Mouse (Mus musculus) forebrain, embryonic 11.5 days (tissue): ENCODE measurements around the gene Phactr4. TPM values are rescaled to one million over a fixed set of nuclear protein-coding genes. Genes with fewer than 3 reads are reported as not detected.

Experiments
- ATAC-seq: fragments of 200-750 bp; cut with Nextera tagmentation; replicated peaks from 2 replicates; pipeline ENCODE4 v1.8.0; 2017; ENCODE audit warnings: moderate TSS enrichment; ENCODE audit not compliant: low FRiP score
- DNase-seq: peaks from one replicate; pipeline ENCODE4 v3.0.0-alpha.2; 2017; ENCODE audit warnings: low spot score
- H3K27ac ChIP-seq: fragments of 300-500 bp; sonication (generic); 2 replicates; pipeline ENCODE4 v1.5.1; 2014; ENCODE audit warnings: low read depth, low read length
- H3K27me3 ChIP-seq: fragments of 300-500 bp; sonication (generic); 2 replicates; pipeline ENCODE4 v1.6.1; 2014; ENCODE audit warnings: mild to moderate bottlenecking, low read length, mixed read lengths; ENCODE audit not compliant: control insufficient read depth, insufficient read depth
- H3K36me3 ChIP-seq: fragments of 300-500 bp; sonication (generic); 2 replicates; pipeline ENCODE4 v1.6.1; 2014; ENCODE audit warnings: mild to moderate bottlenecking, low read length, moderate library complexity, mixed read lengths; ENCODE audit not compliant: control insufficient read depth, insufficient read depth
- H3K4me1 ChIP-seq: fragments of 300-500 bp; sonication (generic); replicated peaks from 2 replicates; pipeline ENCODE4 v1.6.1; 2014; ENCODE audit warnings: low read length, mixed read lengths; ENCODE audit not compliant: control insufficient read depth, insufficient read depth
- H3K4me2 ChIP-seq: fragments of 300-500 bp; sonication (generic); 2 replicates; pipeline ENCODE4 v1.6.1; 2014; ENCODE audit warnings: low read depth, mild to moderate bottlenecking, low read length, moderate library complexity, mixed read lengths; ENCODE audit not compliant: severe bottlenecking
- H3K4me3 ChIP-seq: fragments of 300-500 bp; sonication (generic); 2 replicates; pipeline ENCODE4 v1.5.1; 2014; ENCODE audit warnings: low read depth, low read length
- H3K9ac ChIP-seq: fragments of 300-500 bp; sonication (generic); 2 replicates; pipeline ENCODE4 v1.6.1; 2014; ENCODE audit warnings: low read length
- H3K9me3 ChIP-seq: fragments of 300-500 bp; sonication (generic); 2 replicates; pipeline ENCODE4 v1.6.1; 2016; ENCODE audit warnings: low read length, mixed read lengths; ENCODE audit not compliant: control insufficient read depth
- WGBS: fragments of 180-500 bp; shearing (Covaris S2); extraction: QIAGEN DNeasy Blood & Tissue Kit; methylation state at CpG from one replicate; pipeline ENCODE4 v1.1.7; 2014; 5-methylcytosine and 5-hydroxymethylcytosine counted together
- polyA plus RNA-seq: library from polyadenylated mRNA; unstranded; fragments of >200 nt; fragmentation: Nextera tagmentation; extraction: Ambion mirVana; gene quantifications from 2 replicates; pipeline ENCODE4 v1.2.1, GENCODE M21; 2014

The Phactr4 gene
- polyA plus RNA-seq, 1 experiment from 2014 or later: 29.3 TPM

DNA sequence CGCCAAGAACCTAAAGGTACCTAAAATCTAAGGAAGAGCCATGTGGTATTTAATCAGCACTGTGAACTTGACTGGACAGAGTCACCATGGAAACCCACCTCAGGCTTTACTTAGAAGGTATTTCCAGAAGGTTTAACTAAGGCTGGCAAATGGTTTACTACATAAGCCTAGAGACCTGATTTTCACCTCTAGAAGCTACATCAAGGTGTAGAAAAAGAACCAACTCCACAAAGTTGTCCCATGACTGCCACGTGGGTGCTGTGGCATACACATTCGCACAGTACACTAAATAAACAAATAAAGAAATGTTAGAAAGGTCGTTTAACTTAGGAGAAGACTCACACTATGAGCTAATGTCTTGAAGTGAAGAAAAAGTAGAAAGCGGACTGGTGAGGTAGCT lies 17.7 kb downstream of the Phactr4 start:
- ATAC-seq (no peak), DNase-seq (no peak)
- WGBS: 90% methylated on average over 5 of the region's 5 CpGs
- H3K4me2 ChIP-seq: no peak overlapping the region
- no peaks in the 10 kb centered on the region for H3K9me3 ChIP-seq
- no peaks in the 10 kb centered on the region for H3K36me3 ChIP-seq
- H3K27ac ChIP-seq: no peak overlapping the region
- H3K4me1 ChIP-seq: no peaks in the 10 kb centered on the region
- no peaks in the 10 kb centered on the region for H3K27me3 ChIP-seq
- H3K4me3 ChIP-seq: no peak overlapping the region
- H3K9ac ChIP-seq: no peak overlapping the region

DNA sequence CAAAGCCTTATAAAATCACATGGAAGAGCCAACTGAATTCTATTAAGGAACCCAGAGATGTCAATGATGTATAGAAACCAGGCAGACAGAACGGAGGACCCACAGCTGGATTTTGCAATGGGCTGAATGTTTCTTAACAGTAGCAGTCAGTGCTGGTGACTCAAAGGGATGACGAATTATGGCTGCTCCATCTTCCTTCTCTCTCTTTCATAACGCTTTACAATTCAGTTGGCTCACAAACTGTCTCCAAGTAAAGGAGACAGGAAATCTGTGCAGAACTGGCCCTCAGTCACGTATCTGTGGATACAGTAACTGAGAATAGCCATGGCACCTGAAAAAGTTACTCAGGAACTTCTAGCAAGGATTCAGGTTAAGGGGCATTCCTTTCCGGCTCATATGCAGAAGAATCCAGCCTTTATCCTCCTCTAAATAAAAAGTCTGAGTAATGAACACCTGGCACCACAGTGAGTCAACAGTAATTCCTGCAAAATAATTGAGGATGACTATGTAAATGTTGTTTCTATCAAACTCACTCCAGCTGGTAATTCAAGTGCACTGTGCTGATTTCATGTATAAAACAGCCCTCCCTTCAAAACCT lies 19.1 kb downstream of the Phactr4 start:
- Histone ChIP-seq H3K9me3 (no peaks in the 10 kb centered on the region), H3K4me2 (no peak overlapping the region), H3K4me3 (no peak overlapping the region), H3K27ac (no peak overlapping the region), H3K27me3 (no peaks in the 10 kb centered on the region), H3K36me3 (no peaks in the 10 kb centered on the region), H3K9ac (no peak overlapping the region), H3K4me1 (peaks cover under 1% of the 10 kb centered on the region; the same call in 1 of the 2 replicates)
- ATAC-seq (no peak), DNase-seq (no peak)
- WGBS: 87% methylated on average over 5 of the region's 5 CpGs

GRCm38 (mm10) chr4:132401016-132401415 lies 21.3 kb downstream of the Phactr4 start:
- 92% methylated on average over 9 of the region's 9 CpGs for WGBS
- Histone ChIP-seq H3K36me3 (no peaks in the 10 kb centered on the region), H3K9me3 (no peaks in the 10 kb centered on the region), H3K9ac (no peak overlapping the region), H3K27me3 (no peaks in the 10 kb centered on the region), H3K4me1 (peaks cover 5% of the 10 kb centered on the region; the same call in 1 of the 2 replicates), H3K27ac (no peak overlapping the region), H3K4me3 (no peak overlapping the region), H3K4me2 (no peak overlapping the region)
- DNase-seq: no peak
- no peak for ATAC-seq

GRCm38 (mm10) chr4:132398863-132399262 lies 23.4 kb downstream of the Phactr4 start:
- Histone ChIP-seq H3K9me3 (no peaks in the 10 kb centered on the region), H3K4me2 (no peak overlapping the region), H3K27ac (no peak overlapping the region), H3K4me1 (peaks cover 5% of the 10 kb centered on the region; the same call in 1 of the 2 replicates), H3K9ac (no peak overlapping the region), H3K36me3 (no peaks in the 10 kb centered on the region), H3K4me3 (no peak overlapping the region), H3K27me3 (no peaks in the 10 kb centered on the region)
- DNase-seq: no peak
- 80% methylated on average over 5 of the region's 5 CpGs for WGBS
- ATAC-seq: no peak

- no peak overlapping the region for H3K9ac ChIP-seq
- H3K4me3 ChIP-seq: no peak overlapping the region
- WGBS: 56% methylated on average over 11 of the region's 11 CpGs
- no peak overlapping the region for H3K27ac ChIP-seq
- DNase-seq: peak; percentile 67
- no peak overlapping the region for H3K4me2 ChIP-seq
- no peaks in the 10 kb centered on the region for H3K27me3 ChIP-seq
- H3K9me3 ChIP-seq: no peaks in the 10 kb centered on the region
- peaks cover 5% of the 10 kb centered on the region; the same call in 1 of the 2 replicates for H3K4me1 ChIP-seq
- no peaks in the 10 kb centered on the region for H3K36me3 ChIP-seq
- ATAC-seq: no peak
Observed at GRCm38 (mm10) chr4:132398045-132398774, 24.1 kb downstream of the Phactr4 start.

- Histone ChIP-seq H3K4me2 (no peak overlapping the region), H3K4me3 (no peak overlapping the region), H3K9ac (no peak overlapping the region), H3K27ac (no peak overlapping the region), H3K4me1 (peaks cover 5% of the 10 kb centered on the region; the same call in 1 of the 2 replicates), H3K9me3 (no peaks in the 10 kb centered on the region), H3K27me3 (no peaks in the 10 kb centered on the region), H3K36me3 (no peaks in the 10 kb centered on the region)
- WGBS: 95% methylated on average over 3 of the region's 3 CpGs
- ATAC-seq (no peak), DNase-seq (no peak)
Observed at GRCm38 (mm10) chr4:132397120-132397519, 25.2 kb downstream of the Phactr4 start.

GRCm38 (mm10) chr4:132396251-132396650 lies 26.0 kb downstream of the Phactr4 start:
- Histone ChIP-seq H3K9ac (no peak overlapping the region), H3K36me3 (no peaks in the 10 kb centered on the region), H3K27ac (no peak overlapping the region), H3K27me3 (no peaks in the 10 kb centered on the region), H3K9me3 (no peaks in the 10 kb centered on the region), H3K4me3 (no peak overlapping the region), H3K4me1 (peaks cover 5% of the 10 kb centered on the region; the same call in 1 of the 2 replicates), H3K4me2 (no peak overlapping the region)
- WGBS: 95% methylated on average over 7 of the region's 7 CpGs
- DNase-seq (no peak), ATAC-seq (no peak)

DNA sequence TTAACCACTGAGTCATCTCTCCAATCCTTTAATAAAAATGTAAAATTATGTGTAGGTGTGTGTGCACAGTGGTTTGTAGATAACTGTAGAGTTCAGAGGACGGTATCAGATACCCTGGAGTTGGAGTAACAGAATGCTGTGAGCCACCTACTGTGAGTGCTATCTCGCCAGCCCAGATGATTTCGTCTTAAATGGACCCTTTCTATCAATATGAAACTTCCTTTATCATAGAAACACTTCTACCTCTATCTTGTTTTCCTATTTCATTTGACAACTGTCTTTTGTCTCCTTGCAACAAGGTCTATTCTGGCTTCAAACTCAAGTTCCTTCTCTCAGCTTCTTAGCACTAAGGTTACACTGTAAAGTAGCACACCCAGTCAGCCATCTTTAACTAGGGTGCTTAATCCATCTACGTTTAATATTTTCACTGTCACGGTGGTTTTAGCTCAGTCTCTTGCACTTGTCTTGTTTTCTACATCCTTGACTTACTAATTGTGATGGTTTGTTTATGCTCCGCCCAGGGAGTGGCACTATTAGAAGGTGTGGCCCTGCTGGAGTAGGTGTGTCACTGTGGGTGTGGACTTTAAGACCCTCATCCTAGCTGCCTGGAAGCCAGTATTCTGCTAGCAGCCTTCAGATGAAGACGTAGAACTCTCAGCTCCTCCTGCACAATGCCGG lies 31.1 kb downstream of the Phactr4 start:
- H3K9me3 ChIP-seq: no peaks in the 10 kb centered on the region
- no peaks in the 10 kb centered on the region for H3K36me3 ChIP-seq
- DNase-seq (no peak), ATAC-seq (no peak)
- H3K4me2 ChIP-seq: no peak overlapping the region
- WGBS: 95% methylated on average over 8 of the region's 8 CpGs
- H3K4me3 ChIP-seq: no peak overlapping the region
- no peak overlapping the region for H3K27ac ChIP-seq
- H3K27me3 ChIP-seq: no peaks in the 10 kb centered on the region
- no peak overlapping the region for H3K9ac ChIP-seq
- H3K4me1 ChIP-seq: no peaks in the 10 kb centered on the region
